Mouse (Mus musculus): ENCODE measurements around the gene Tpbpa. TPM values are rescaled to one million over a fixed set of nuclear protein-coding genes. Genes with fewer than 3 reads are reported as not detected.
"Not testable (repeated sequence)": the region's sequence is repeated elsewhere in the genome, so short reads cannot be mapped to it uniquely, and the experiment has no call there.

The Tpbpa gene
- not detected in 2 replicates for polyA plus RNA-seq (2016; fragmentation: Nextera tagmentation; extraction: Ambion mirVana)

DNA sequence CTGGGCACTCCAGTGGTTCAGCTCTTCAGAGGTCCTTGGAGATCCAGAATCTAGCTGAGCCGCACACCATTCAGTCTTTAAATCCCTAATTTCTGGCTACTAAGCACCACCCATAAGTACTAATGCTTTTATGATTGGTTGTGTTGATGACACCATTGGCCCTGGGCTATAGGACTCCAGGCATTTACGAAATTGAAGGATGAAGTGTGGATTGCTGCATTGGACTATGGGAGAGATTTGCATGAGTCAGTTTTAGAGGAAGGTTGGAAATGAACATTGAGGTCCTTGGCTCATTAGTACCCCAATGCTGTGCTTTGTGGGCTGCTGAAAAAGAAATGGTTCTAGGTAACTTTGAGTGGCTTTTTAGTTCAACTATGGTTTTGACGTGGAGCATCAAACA is at the start of gene Tpbpa:
Tpbpa (minus strand) TSS at position 101 of the 400 bp plus-strand sequence.
- not testable (repeated sequence) for H3K27ac ChIP-seq (replicated peaks); DNase-seq (ENCODE audit: low spot score); H3K4me1 ChIP-seq; H3K4me3 ChIP-seq; H3K27me3 ChIP-seq (ENCODE audit: low read depth, poor library complexity, severe bottlenecking); H3K36me3 ChIP-seq
- WGBS, result 76% methylated on average over 3 of the region's 3 CpGs
- H3K9me3 ChIP-seq (replicated peaks), result peaks cover 52% of the 10 kb centered on the region

DNA sequence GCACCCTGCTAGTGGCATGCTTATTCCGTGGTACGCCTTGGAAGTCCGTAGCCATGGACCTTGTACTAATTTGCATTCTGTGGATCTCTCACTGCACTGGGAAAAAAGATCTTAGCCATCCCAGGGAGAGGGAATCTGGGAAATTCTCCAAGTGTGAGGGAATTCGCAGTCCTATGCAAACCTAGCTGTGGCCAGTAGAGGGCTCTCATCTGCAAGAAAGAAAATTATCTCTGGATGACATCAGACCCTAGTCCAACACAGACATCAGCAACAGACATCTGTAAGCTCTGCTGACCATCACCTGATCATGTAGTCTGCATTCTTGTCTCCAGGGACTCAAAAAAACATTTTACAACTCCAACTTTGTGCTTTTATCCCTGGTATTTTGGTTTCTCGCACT is 45.1 kb upstream of the Tpbpa start:
- WGBS, result 75% methylated on average over 4 of the region's 5 CpGs
- not testable (repeated sequence) for DNase-seq (ENCODE audit: low spot score); H3K27ac ChIP-seq (replicated peaks); H3K4me1 ChIP-seq; H3K4me3 ChIP-seq; H3K36me3 ChIP-seq; H3K9me3 ChIP-seq (replicated peaks); H3K27me3 ChIP-seq (ENCODE audit: low read depth, poor library complexity, severe bottlenecking)

DNA sequence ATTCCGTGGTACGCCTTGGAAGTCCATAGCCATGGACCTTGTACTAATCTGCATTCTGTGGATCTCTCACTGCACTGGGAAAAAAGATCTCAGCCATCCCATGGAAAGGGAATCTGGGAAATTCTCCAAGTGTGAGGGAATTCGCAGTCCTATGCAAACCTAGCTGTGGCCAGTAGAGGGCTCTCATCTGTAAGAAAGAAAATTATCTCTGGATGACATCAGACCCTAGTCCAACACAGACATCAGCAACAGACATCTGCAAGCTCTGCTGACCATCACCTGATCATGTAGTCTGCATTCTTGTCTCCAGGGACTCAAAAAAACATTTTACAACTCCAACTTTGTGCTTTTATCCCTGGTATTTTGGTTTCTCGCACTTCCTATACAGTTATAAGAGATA is 30.5 kb upstream of the Tpbpa start:
- H3K4me1 ChIP-seq; H3K4me3 ChIP-seq; DNase-seq (ENCODE audit: low spot score); H3K27me3 ChIP-seq (ENCODE audit: low read depth, poor library complexity, severe bottlenecking); H3K9me3 ChIP-seq (replicated peaks); H3K36me3 ChIP-seq; H3K27ac ChIP-seq (replicated peaks): not testable (repeated sequence)
- 61% methylated on average over 4 of the region's 4 CpGs for WGBS

DNA sequence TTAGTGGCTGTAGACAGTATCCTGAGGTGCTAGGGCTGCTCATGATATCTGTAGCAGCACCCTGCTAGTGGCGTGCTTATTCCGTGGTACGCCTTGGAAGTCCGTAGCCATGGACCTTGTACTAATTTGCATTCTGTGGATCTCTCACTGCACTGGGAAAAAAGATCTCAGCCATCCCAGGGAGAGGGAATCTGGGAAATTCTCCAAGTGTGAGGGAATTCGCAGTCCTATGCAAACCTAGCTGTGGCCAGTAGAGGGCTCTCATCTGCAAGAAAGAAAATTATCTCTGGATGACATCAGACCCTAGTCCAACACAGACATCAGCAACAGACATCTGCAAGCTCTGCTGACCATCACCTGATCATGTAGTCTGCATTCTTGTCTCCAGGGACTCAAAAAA is 22.2 kb upstream of the Tpbpa start:
- not testable (repeated sequence) for H3K27me3 ChIP-seq (ENCODE audit: low read depth, poor library complexity, severe bottlenecking); H3K4me1 ChIP-seq; DNase-seq (ENCODE audit: low spot score); H3K36me3 ChIP-seq; H3K27ac ChIP-seq (replicated peaks); H3K4me3 ChIP-seq
- H3K9me3 ChIP-seq (replicated peaks), result peaks cover 29% of the 10 kb centered on the region
- WGBS, result 32% methylated on average over 5 of the region's 5 CpGs

DNA sequence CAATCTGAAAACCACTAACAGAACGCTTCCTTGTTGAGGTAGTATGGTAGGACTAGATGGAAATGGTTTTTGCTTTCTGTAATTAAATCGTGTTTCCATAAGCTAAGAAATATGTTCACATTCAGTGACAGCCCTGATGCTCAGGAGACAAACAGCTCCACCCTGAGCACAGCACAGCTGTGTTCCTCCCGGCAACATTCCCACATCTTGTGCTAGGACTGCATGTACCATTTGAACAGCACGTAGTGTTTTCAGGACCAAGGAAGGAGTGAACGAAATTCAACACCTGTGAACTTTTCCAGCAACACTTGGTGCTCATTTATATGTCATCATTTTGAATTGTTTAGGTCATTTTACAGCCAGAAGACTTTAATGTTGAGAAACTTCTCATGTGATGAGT is 19.9 kb upstream of the Tpbpa start:
- Histone ChIP-seq H3K27ac (replicated peaks) (no peak overlapping the region), H3K9me3 (replicated peaks) (peaks cover 48% of the 10 kb centered on the region), H3K4me3 (no peak overlapping the region), H3K36me3 (no peaks in the 10 kb centered on the region), H3K27me3 (ENCODE audit: low read depth, poor library complexity, severe bottlenecking) (no peaks in the 10 kb centered on the region), H3K4me1 (no peaks in the 10 kb centered on the region)
- 68% methylated on average over 5 of the region's 5 CpGs for WGBS
- DNase-seq (ENCODE audit: low spot score), result no peak

DNA sequence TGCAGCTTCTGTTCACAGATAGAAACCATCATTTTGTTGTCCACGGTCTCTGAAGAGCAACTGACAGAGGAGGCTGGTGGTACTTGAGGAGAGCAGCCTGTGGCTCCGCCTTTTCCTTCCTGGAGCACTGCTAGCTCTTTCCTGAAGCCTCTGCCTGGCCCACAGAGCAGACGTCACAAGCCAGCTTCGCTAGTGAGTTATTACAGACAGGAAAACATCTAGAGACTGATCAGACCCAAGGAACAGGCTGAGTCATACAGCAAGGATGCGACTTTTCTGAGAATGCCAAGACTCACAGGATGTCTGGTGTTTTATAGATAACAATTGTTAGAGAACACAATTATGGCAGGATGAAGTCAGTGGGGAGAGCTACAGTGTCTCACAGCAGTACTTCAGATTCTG is 5.3 kb downstream of the Tpbpa start, which contains the start of the genes Gm49391 and Ctla2a:
Gm49391 (minus strand) TSS at position 72 of the 402 bp plus-strand sequence.
Ctla2a (minus strand) TSS at position 126 of the 402 bp plus-strand sequence.
- Histone ChIP-seq H3K9me3 (replicated peaks) (peaks cover 21% of the 10 kb centered on the region), H3K27me3 (ENCODE audit: low read depth, poor library complexity, severe bottlenecking) (no peaks in the 10 kb centered on the region), H3K27ac (replicated peaks) (no peak within 1 kb of the TSS), H3K4me3 (no peak within 1 kb of the TSS), H3K36me3 (no peaks in the 10 kb centered on the region), H3K4me1 (no peaks in the 10 kb centered on the region)
- WGBS, result 70% methylated on average over 5 of the region's 5 CpGs
- DNase-seq (ENCODE audit: low spot score), result no peak

DNA sequence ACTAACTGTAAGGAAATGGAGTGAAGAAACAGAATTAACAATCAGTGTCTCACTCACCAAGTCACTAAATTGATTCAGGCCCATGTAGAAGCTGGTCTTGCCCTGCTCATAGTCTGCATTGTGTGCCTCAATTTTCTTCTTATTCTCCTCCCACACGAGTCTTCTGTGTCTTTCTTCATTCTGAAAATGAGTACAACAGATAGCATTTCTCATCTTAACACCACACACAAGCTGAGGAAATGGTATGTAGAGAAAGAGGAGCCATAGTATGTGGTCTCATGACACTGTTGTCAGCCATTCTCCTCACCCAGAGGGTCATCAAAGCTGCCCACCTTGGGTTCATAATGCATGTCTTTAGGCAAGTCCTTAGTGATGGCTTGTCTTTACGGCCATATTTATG is 6.3 kb downstream of the Tpbpa start, which contains the start of gene Gm49393:
Gm49393 (minus strand) TSS at position 101 of the 400 bp plus-strand sequence.
- H3K9me3 ChIP-seq (replicated peaks), result peaks cover 21% of the 10 kb centered on the region
- not testable (repeated sequence) for H3K27ac ChIP-seq (replicated peaks); H3K27me3 ChIP-seq (ENCODE audit: low read depth, poor library complexity, severe bottlenecking); DNase-seq (ENCODE audit: low spot score); H3K36me3 ChIP-seq; H3K4me3 ChIP-seq; H3K4me1 ChIP-seq
- WGBS, result 83% methylated on average over 2 of the region's 2 CpGs

DNA sequence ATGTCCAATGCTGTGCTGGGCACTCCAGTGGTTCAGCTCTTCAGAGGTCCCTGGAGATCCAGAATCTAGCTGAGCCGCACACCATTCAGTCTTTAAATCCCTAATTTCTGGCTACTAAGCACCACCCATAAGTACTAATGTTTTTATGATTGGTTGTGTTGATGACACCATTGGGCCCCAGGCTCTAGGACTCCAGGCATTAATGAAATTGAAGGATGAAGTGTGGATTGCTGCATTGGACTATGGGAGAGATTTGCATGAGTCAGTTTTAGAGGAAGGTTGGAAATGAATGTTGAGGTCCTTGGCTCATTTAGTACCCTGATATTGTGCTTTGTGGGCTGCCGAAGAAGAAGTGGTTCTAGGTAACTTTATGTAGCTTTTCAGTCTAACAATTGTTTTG is 37.0 kb downstream of the Tpbpa start, which contains the start of gene Tpbpb:
Tpbpb (minus strand) TSS at position 101 of the 400 bp plus-strand sequence.
- not testable (repeated sequence) for H3K36me3 ChIP-seq; H3K27ac ChIP-seq (replicated peaks); H3K4me1 ChIP-seq; DNase-seq (ENCODE audit: low spot score); H3K4me3 ChIP-seq; H3K27me3 ChIP-seq (ENCODE audit: low read depth, poor library complexity, severe bottlenecking)
- peaks cover 27% of the 10 kb centered on the region for H3K9me3 ChIP-seq (replicated peaks)
- WGBS, result 89% methylated on average over 2 of the region's 2 CpGs

DNA sequence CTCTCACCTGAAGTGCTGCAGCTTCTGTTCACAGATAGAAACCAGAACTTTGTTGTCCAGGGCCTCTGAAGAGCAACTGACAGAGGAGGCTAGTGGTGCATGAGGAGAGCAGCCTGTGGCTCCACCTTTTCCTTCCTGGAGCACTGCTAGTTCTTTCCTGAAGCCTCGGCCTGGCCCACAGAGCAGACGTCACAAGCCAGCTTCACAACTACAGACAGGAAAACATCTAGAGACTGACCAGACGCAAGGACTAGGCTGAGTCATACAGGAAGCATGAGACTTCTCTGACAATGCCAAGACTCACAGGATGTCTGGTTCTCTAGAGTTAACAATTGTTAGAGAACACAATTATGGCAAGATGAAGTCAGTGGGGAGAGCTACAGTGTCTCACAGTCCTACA is 44.5 kb downstream of the Tpbpa start, which contains the start of gene Ctla2b:
Ctla2b (minus strand) TSS at position 120 of the 400 bp plus-strand sequence.
- Histone ChIP-seq H3K4me3 (no peak within 1 kb of the TSS), H3K27me3 (ENCODE audit: low read depth, poor library complexity, severe bottlenecking) (no peaks in the 10 kb centered on the region), H3K27ac (replicated peaks) (no peak within 1 kb of the TSS), H3K36me3 (no peaks in the 10 kb centered on the region), H3K9me3 (replicated peaks) (peaks cover 13% of the 10 kb centered on the region), H3K4me1 (no peaks in the 10 kb centered on the region)
- DNase-seq (ENCODE audit: low spot score), result no peak
- WGBS, result 81% methylated on average over 3 of the region's 3 CpGs

DNA sequence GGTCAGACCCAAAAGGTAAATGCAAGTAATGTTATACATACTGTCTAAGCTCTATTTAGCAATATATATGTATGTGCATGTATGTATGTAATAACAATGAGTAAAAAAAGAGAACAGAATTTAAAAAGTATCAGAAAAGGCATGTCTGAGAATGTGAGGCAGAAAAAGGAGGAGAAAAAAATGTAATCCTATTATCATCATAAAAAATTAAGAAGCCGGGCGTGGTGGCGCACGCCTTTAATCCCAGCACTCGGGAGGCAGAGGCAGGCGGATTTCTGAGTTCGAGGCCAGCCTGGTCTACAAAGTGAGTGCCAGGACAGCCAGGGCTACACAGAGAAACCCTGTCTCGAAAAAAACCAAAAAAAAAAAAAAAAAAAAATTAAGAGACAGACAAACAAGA is 45.0 kb downstream of the Tpbpa start, which contains the start of gene Gm49392:
Gm49392 (minus strand) TSS at position 101 of the 400 bp plus-strand sequence.
- not testable (repeated sequence) for H3K4me1 ChIP-seq; H3K4me3 ChIP-seq; H3K36me3 ChIP-seq; H3K27me3 ChIP-seq (ENCODE audit: low read depth, poor library complexity, severe bottlenecking); H3K9me3 ChIP-seq (replicated peaks); H3K27ac ChIP-seq (replicated peaks); DNase-seq (ENCODE audit: low spot score)
- 96% methylated on average over 7 of the region's 8 CpGs for WGBS

DNA sequence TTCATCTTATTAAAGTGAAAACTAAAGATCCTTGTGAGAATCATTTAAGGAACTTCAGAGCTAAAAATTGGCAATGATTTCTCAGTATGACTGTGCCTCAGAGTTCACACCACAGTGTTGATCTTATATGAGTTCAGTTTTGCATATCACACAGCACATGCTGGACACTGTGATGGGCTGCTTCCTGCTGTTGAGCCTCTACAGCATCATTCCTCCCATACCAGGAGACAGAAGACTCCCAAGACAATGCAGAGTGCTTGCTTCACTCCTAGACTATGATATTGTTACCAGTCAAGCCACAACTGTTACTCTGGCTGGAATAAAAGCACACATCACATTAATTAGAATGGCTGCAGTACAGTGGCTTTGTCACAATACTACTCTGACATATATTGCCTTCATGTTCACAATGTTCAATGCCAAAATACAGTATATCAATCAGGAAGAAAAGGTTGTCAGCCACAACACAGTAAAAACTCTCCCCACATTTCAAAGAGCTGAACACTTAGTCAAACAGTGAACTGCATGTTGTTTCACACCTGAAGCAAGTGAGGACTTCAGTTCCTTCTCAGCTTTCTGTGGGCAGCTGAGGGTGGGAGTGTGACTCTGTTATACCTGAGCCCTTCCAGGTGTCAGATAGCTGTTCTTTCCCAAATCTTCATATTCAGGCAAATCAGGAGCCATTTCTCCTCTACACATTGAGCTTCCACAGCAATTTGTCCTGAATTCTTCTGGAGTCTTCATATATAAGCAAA is 46.2 kb downstream of the Tpbpa start:
- Histone ChIP-seq H3K27me3 (ENCODE audit: low read depth, poor library complexity, severe bottlenecking) (no peaks in the 10 kb centered on the region), H3K27ac (replicated peaks) (no peak overlapping the region), H3K9me3 (replicated peaks) (peaks cover 9% of the 10 kb centered on the region; the same call in 1 of the 2 replicates), H3K36me3 (no peaks in the 10 kb centered on the region), H3K4me1 (no peaks in the 10 kb centered on the region), H3K4me3 (no peak overlapping the region)
- no peak for DNase-seq (ENCODE audit: low spot score)

DNA sequence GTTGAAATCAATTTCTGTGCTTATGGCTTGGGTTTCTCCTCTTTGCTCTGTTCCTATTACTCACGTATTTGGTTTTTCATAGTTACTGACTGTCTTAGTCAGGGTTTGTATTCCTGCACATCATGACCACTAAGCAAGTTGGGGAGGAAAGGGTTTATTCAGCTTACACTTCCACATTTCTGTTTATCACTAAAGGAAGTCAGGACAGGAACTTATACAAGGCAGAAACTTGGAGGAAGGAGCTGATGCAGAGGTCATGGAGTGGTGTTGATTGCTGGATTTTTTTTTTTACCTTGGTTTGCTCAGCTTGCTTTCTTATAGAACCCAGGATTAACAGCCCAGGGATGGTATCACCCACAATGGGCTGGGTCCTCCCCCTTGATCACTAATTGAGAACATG is 49.5 kb downstream of the Tpbpa start:
- no peaks in the 10 kb centered on the region for H3K36me3 ChIP-seq
- DNase-seq (ENCODE audit: low spot score), result no peak
- no peak overlapping the region for H3K4me3 ChIP-seq
- 100% methylated on average over 1 of the region's 1 CpGs for WGBS
- H3K27ac ChIP-seq (replicated peaks), result no peak overlapping the region
- no peaks in the 10 kb centered on the region for H3K4me1 ChIP-seq
- H3K27me3 ChIP-seq (ENCODE audit: low read depth, poor library complexity, severe bottlenecking), result no peaks in the 10 kb centered on the region
- peaks cover 9% of the 10 kb centered on the region; the same call in 1 of the 2 replicates for H3K9me3 ChIP-seq (replicated peaks)
